Mouse (Mus musculus) adrenal gland, adult (tissue): ENCODE results near the gene Kdm5b.
A peak's percentile ranks its signal among the peaks of the same experiment; 100 is the strongest.
"Not testable (repeated sequence)": the region's sequence is repeated elsewhere in the genome, so short reads cannot be mapped to it uniquely, and the experiment has no call there.

ENCODE experiments used
- DNase-seq, 2 experiments: peaks; one replicate each; pipeline ENCODE4 v3.0.0; 2022 to 2023; ENCODE audit warnings: low spot score in 1 of 2; ENCODE audit not compliant: inconsistent age in 2 of 2

Kdm5b gene

GRCm38 (mm10) chr1:134559976-134560375 is at the start of gene Kdm5b:
Gene Kdm5b (plus strand): TSS chr1:134560171.
- peak; percentile 91 to 97 for DNase-seq

DNA sequence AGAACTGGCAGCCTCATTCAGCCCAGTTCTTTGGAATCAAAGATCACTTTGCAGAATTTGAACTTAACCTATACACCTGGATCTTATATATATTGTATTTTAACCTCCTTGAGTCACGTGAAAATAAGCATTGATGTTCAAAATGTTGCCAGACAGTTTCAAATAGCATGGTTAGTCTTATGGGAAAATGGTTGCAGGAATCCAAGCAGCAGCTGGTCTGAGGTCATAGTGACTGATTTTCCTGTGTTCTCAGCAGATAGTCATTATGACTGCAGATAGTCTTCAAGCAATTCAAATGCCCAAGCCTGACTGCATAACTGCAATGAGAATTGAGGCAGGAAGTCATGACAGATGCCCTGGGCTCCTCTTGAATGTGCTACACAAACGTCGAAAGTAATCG is 47.8 kb upstream of the Kdm5b start:
- no peak for DNase-seq

GRCm38 (mm10) chr1:134512584-134512983 is 47.4 kb upstream of the Kdm5b start:
- no peak for DNase-seq

GRCm38 (mm10) chr1:134513312-134513860 is 46.6 kb upstream of the Kdm5b start:
- peak; percentile 33 to 75 for DNase-seq

GRCm38 (mm10) chr1:134513876-134514590 is 45.9 kb upstream of the Kdm5b start:
- DNase-seq = peak in 1 of 2 experiments; percentile 37

DNA sequence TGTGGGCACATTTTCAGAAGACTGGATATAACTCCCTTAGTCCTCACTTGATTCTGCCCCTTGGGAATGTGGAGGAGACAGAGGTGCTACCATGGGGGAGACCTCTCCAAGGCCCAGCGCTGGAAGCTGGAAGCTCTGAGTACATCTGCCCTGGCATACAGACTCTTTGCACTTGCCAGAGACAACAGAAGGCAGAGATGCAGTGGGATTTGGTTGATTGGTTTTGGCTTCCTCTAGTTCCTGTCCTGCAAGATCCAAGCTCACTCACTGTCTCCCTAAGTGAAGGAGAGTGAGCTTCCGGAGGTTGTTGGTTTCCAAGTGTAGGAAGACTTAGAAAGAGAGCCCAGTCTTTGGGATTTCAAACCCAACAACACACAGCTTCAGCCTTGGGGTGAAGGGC is 44.1 kb upstream of the Kdm5b start:
- DNase-seq = no peak

GRCm38 (mm10) chr1:134516491-134517198 is 43.3 kb upstream of the Kdm5b start:
- no peak for DNase-seq

GRCm38 (mm10) chr1:134517841-134518240 is 42.1 kb upstream of the Kdm5b start:
- not testable (repeated sequence) for DNase-seq

DNA sequence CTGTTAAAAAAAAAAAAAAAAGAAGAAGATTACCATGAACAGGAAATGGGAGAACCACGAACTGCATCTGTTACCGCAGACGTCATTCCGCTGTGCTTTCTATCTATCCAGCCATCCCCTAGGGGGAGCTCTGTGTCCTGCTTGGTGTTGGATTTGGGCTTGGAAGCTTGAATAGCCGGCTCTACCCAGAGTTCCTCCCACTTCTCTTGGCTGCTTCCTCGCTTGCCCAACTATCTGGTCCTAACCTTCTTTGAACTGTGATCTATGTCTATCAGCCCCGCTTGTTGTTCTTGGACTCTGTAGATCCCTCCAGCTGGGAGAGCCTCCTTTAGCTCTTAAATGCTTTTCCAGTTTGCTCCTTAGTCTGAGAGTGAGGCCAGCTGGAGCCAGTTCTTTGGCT is 41.3 kb upstream of the Kdm5b start:
- peak; percentile 85 to 95 for DNase-seq

DNA sequence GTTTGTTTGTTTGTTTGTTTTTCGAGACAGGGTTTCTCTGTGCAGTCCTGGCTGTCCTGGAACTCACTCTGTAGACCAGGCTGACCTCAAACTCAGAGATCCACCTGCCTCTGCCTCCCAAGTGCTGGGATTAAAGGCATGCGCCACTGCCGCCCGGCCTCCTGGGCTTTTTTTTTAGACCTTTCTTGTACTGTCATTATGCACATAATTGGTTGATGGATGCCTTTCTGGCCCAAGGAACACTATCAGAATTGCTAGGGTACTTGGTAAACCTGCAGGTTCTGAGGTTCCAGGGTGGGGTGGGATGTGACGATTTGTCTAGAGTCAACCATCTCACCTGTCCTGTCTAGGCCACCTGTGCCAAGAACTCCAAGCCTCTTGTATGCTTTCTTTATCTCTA is 40.8 kb upstream of the Kdm5b start:
- not testable (repeated sequence) for DNase-seq

GRCm38 (mm10) chr1:134520001-134520721 is 39.8 kb upstream of the Kdm5b start:
- no peak for DNase-seq

- DNase-seq = no peak
These were observed 38.8 kb upstream of the Kdm5b start for GRCm38 (mm10) chr1:134521163-134521562.

DNA sequence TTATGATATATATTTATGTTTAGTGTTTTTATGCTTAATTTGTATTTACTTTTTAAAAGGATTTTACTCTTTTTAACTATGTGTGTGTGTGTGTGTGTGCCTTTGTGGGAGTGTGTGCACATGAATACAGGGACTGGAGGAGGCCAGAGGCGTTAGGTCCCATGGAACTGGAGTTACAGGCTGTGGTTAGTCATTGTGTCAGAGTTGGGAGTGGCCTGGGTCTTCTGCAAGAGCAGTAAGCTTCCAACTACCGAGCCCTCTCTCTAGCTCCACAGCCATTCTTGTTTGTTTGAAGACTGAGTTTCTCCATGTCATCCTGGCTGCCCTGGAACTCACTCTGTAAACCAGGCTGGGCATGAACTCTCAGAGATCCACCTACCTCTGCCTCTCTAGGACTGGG is 37.6 kb upstream of the Kdm5b start:
- DNase-seq = no peak

GRCm38 (mm10) chr1:134524424-134524823 is 35.5 kb upstream of the Kdm5b start:
- DNase-seq = peak; percentile 28 to 70

DNA sequence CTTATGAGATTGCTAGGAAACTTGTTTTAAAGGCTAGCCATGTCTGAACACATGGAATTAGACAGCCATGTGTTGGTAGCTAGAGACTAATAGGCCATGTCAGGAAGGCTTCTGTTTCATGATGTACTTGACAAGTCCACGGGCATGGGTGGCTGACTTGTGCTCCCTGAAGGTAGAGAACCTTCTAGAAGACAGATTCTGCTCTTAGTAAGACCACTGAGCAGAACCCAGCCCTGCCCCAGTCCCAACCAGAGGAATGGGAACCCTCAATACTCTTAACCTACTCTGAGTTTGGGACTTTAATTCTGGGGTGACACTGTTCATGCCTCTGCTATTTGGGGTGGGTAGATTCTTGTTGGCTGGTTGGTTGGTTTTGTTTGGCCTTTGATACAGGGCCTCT is 35.0 kb upstream of the Kdm5b start:
- DNase-seq = no peak

GRCm38 (mm10) chr1:134526752-134527151 is 33.2 kb upstream of the Kdm5b start:
- no peak for DNase-seq

DNA sequence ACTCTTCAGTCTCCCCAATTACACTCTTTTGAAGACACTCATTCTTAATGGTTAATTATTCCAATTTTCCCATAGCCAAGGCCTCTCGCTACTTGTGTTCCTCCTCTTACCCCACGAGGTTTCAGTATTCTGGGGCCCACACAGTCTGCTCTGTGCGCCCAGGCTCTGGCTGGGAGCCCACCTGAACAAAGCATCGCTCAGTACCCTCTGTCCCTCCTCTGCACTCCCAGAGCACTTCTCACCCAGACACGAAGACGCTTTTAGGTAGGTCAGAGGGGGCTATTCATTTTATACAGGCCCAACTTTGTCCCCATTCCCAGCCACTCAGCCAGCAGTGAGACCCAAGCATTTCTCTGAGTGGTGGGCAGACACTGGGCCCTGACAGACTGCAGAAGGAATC is 29.4 kb upstream of the Kdm5b start:
- no peak for DNase-seq

DNA sequence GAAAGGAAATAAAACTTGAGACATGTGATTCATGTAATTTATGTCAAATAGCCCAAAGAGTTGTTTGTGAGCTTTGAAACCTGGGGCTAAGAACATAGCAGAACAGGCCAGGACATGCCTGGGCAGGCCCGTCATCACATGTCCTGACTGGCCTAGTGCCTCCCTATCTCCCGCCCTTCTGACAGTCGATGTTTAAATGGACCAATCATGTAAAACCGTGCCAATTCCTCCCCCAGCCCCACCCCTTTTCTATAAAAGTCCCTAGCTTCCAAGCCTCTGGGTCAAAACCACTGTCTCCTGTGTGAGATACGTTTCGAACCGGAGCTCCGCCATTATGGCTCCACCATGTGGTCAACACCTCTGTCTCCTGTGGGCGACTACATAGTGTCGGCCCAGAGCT is 26.3 kb upstream of the Kdm5b start:
- DNase-seq = not testable (repeated sequence)

GRCm38 (mm10) chr1:134535054-134535453 is 24.9 kb upstream of the Kdm5b start:
- DNase-seq = no peak

DNA sequence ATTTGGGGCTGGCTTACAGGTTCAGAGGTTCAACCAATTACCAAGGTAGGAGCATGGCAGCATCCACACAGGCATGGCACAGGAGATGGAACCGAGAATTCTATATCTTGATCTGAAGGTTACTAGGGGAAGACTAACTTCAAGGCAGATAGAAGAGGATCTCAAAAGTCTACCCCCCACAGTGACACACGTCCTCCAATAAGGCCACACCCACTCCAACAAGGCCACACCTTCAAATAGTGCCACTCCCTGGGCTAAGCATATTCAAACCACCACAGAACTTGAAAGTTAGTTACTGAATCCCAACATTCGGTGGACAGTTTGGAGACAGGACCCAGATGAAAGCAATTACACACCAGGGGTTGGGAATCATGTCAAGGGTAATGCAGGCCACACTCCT is 24.5 kb upstream of the Kdm5b start:
- no peak for DNase-seq

GRCm38 (mm10) chr1:134540610-134541009 is 19.4 kb upstream of the Kdm5b start:
- no peak for DNase-seq

- DNase-seq = no peak
These were observed 11.7 kb upstream of the Kdm5b start for GRCm38 (mm10) chr1:134548231-134548630.
